Mouse (Mus musculus): ENCODE data around the gene Cdhr2. TPM values are rescaled to one million over a fixed set of nuclear protein-coding genes. Genes with fewer than 3 reads are reported as not detected.

Gene Cdhr2
- total and polyA plus RNA-seq, 3 experiments, result not detected

- DNase-seq (ENCODE audit: low read depth, low spot score), result no peak
- TF ChIP-seq MAX (IDR thresholded peaks at IDR 0.05; ENCODE audit: low read length), result no peak
- no peak for TF ChIP-seq POLR2A (IDR thresholded peaks at IDR 0.05; ENCODE audit: control insufficient read depth in 1 of 2, insufficient read depth in 1 of 2, low read depth in 1 of 2, low read length in 2 of 2, poor library complexity in 1 of 2)
- TF ChIP-seq ZKSCAN1 (IDR thresholded peaks at IDR 0.05; ENCODE audit: low read depth, low read length), result no peak
- no peak for TF ChIP-seq ETS1 (IDR thresholded peaks at IDR 0.05; ENCODE audit: low read depth, low read length)
- TF ChIP-seq NELFE (IDR thresholded peaks at IDR 0.05; ENCODE audit: low read depth, low read length), result no peak
- TF ChIP-seq TCF12 (IDR thresholded peaks at IDR 0.05; ENCODE audit: low read depth, low read length), result no peak
- no peak for TF ChIP-seq JUND (IDR thresholded peaks at IDR 0.05; ENCODE audit: low read depth, low read length)
- no peak for TF ChIP-seq BHLHE40 (IDR thresholded peaks at IDR 0.05; ENCODE audit: borderline replicate concordance, low read depth, low read length)
- TF ChIP-seq SIN3A (IDR thresholded peaks at IDR 0.05; ENCODE audit: low read length), result no peak
- no peak for TF ChIP-seq RCOR1 (IDR thresholded peaks at IDR 0.05; ENCODE audit: low read depth, low read length)
- no peak for TF ChIP-seq CHD1 (IDR thresholded peaks at IDR 0.05; ENCODE audit: low read depth, low read length)
- no peak for TF ChIP-seq UBTF (IDR thresholded peaks at IDR 0.05; ENCODE audit: borderline replicate concordance, insufficient read depth, low read depth, low read length)
- TF ChIP-seq TBP (IDR thresholded peaks at IDR 0.05; ENCODE audit: low read depth, low read length), result no peak
- H3K4me3 ChIP-seq (ENCODE audit: control insufficient read depth in 1 of 2, insufficient read depth in 1 of 2, low read depth in 2 of 2, low read length in 2 of 2), result no peak overlapping the region
Measured at GRCm38 (mm10) chr13:54736931-54737330, 35.7 kb downstream of the Cdhr2 start.

DNA sequence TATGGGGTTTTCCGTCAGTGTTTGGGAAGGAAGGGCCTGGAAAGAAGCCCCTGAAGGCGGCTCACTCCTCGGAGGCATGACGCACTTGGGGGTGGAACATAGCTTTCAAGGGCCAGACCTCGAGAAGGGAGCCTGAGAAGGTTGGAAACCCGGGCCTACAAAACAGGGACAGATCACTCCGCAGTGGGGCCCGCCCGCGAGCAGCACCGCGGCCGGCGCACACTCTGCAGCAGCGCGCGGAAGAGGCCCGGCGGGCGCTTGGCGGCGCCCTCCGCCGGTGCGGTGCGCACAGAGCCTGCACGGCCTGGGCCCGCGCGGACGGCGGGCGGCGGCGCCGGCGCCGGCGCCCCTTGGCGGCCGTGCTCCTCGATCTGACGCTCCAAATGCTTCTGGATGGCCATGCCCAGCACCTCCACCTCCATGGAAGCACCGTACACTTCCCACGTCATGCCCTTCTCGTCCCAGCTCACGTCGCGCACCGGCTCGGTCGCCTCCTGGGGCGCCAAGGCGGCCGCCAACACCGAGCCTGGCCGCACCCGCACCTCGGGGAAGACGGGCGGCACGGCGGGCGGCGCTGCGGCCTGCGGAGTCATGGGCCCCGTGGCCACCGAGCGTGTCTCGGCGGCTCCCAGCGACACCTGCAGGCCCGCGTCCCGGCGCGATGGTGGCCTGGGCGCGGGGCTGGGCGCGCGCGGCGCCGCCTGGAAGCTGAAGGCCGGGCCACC lies 36.4 kb downstream of the Cdhr2 start:
- Histone ChIP-seq H3K9ac (ENCODE audit: control insufficient read depth, low read depth, low read length, poor library complexity, severe bottlenecking) (no peak overlapping the region), H3K36me3 (ENCODE audit: control insufficient read depth in 1 of 2, insufficient read depth in 2 of 2, low read length in 2 of 2) (no peaks in the 10 kb centered on the region), H3K27me3 (ENCODE audit: control insufficient read depth in 1 of 2, insufficient read depth in 2 of 2, low read length in 2 of 2) (no peaks in the 10 kb centered on the region), H3K27ac (ENCODE audit: control insufficient read depth, low read depth, low read length) (no peak overlapping the region), H3K4me1 (ENCODE audit: control insufficient read depth in 1 of 2, insufficient read depth in 2 of 2, low read length in 2 of 2) (no peaks in the 10 kb centered on the region), H3K4me3 (ENCODE audit: control insufficient read depth in 1 of 2, insufficient read depth in 1 of 2, low read depth in 2 of 2, low read length in 2 of 2) (no peak overlapping the region), H3K79me2 (ENCODE audit: control insufficient read depth, insufficient read depth, low read length, poor library complexity) (no peaks in the 10 kb centered on the region), H3K9me3 (replicated peaks; ENCODE audit: insufficient read depth, low read length) (no peaks in the 10 kb centered on the region)
- TF ChIP-seq ZMIZ1 (IDR thresholded peaks at IDR 0.05; ENCODE audit: low read depth, low read length) (no peak), CTCF (IDR thresholded peaks at IDR 0.05 in 2 of 3, conservative IDR thresholded peaks at IDR 0.05 in 1 of 3; ENCODE audit: control insufficient read depth in 1 of 3, insufficient read depth in 1 of 3, low read depth in 2 of 3, low read length in 3 of 3, poor library complexity in 1 of 3, severe bottlenecking in 1 of 3) (no peak), ETS1 (IDR thresholded peaks at IDR 0.05; ENCODE audit: low read depth, low read length) (no peak), TAL1 (IDR thresholded peaks at IDR 0.05; ENCODE audit: low read length) (no peak), MAX (IDR thresholded peaks at IDR 0.05; ENCODE audit: low read length) (no peak), CHD2 (IDR thresholded peaks at IDR 0.05; ENCODE audit: low read length) (no peak), SIN3A (IDR thresholded peaks at IDR 0.05; ENCODE audit: low read length) (no peak), CHD1 (IDR thresholded peaks at IDR 0.05; ENCODE audit: low read depth, low read length) (no peak), KAT2A (conservative IDR thresholded peaks at IDR 0.05; ENCODE audit: low read depth, low read length) (no peak), MXI1 (IDR thresholded peaks at IDR 0.05; ENCODE audit: low read depth, low read length) (no peak)
- DNase-seq (ENCODE audit: low read depth, low spot score), result no peak

More at GRCm38 (mm10) chr13:54736931-54737330, 35.7 kb downstream of the Cdhr2 start:
- H3K9ac ChIP-seq (ENCODE audit: control insufficient read depth, low read depth, low read length, poor library complexity, severe bottlenecking), result no peak overlapping the region
- no peaks in the 10 kb centered on the region for H3K4me1 ChIP-seq (ENCODE audit: control insufficient read depth in 1 of 2, insufficient read depth in 2 of 2, low read length in 2 of 2)
- no peaks in the 10 kb centered on the region for H3K27me3 ChIP-seq (ENCODE audit: control insufficient read depth in 1 of 2, insufficient read depth in 2 of 2, low read length in 2 of 2)
- no peaks in the 10 kb centered on the region for H3K9me3 ChIP-seq (replicated peaks; ENCODE audit: insufficient read depth, low read length)
- no peaks in the 10 kb centered on the region for H3K36me3 ChIP-seq (ENCODE audit: control insufficient read depth in 1 of 2, insufficient read depth in 2 of 2, low read length in 2 of 2)
- no peaks in the 10 kb centered on the region for H3K79me2 ChIP-seq (ENCODE audit: control insufficient read depth, insufficient read depth, low read length, poor library complexity)
- H3K27ac ChIP-seq (ENCODE audit: control insufficient read depth, low read depth, low read length), result no peak overlapping the region

Data from MEL (cell line).